Mouse (Mus musculus): ENCODE results near the gene Tnip1.

DNA sequence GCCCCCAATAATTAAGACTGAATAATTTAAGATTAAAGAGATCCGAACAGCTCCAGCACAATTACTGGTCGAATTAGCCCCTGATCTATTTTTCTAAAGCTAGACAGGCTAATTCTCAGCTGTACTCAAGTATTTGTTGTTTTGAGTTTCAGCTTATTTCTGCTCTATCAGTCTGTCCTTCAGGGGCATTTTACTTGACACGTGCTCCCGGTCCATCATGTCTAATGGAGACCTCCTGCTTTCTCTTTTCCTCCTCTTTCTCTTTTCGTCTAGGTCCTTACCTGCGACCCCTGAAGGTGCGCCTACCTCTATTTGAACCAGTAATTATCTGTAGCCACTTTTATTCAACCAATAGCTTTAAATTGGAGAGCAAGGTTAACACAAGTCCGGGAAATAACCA lies 8.0 kb downstream of the Tnip1 start:
- TF ChIP-seq CTCF (IDR thresholded peaks at IDR 0.05; ENCODE audit: insufficient read depth, low read length) (no peak), POLR2A (IDR thresholded peaks at IDR 0.05; ENCODE audit: borderline replicate concordance, extremely low read depth, low read depth, low read length) (no peak)
